Mouse (Mus musculus) lung, postnatal 0 days (tissue): ENCODE measurements at regions not wholly inside any gene's neighbourhood (a gene's known extent, or its start where the extent isn't known, plus 50 kb on each side); places are given as distances from the start of the nearest gene placed in this dataset.
"Not testable (repeated sequence)": the region's sequence is repeated elsewhere in the genome, so short reads cannot be mapped to it uniquely, and the experiment has no call there.

ENCODE experiments used
- ATAC-seq: fragments of 200-750 bp; cut with Nextera tagmentation; 2 replicates; pipeline ENCODE4 v1.8.0; 2017; ENCODE audit warnings: moderate library complexity
- DNase-seq: peaks from one replicate; pipeline ENCODE4 v3.0.0-alpha.2; 2016; ENCODE audit warnings: low spot score
- H3K27ac ChIP-seq: fragments of 300-500 bp; sonication (generic); 2 replicates; pipeline ENCODE4 v1.5.1; 2014; ENCODE audit warnings: antibody characterized with exemption, mild to moderate bottlenecking, low read length, mixed read lengths
- H3K27me3 ChIP-seq: fragments of 300-500 bp; sonication (generic); replicated peaks from 2 replicates; pipeline ENCODE4 v1.6.1; 2014; ENCODE audit warnings: low read length, mixed read lengths; ENCODE audit not compliant: insufficient read depth
- H3K36me3 ChIP-seq: fragments of 300-500 bp; sonication (generic); 2 replicates; pipeline ENCODE4 v1.6.1; 2014; ENCODE audit warnings: low read length, mixed read lengths; ENCODE audit not compliant: insufficient read depth
- H3K4me1 ChIP-seq: fragments of 300-500 bp; sonication (generic); 2 replicates; pipeline ENCODE4 v1.6.1; 2014; ENCODE audit warnings: antibody characterized with exemption, low read depth, low read length, mixed read lengths; ENCODE audit not compliant: insufficient read depth
- H3K4me2 ChIP-seq: fragments of 300-500 bp; sonication (generic); replicated peaks from 2 replicates; pipeline ENCODE4 v1.6.1; 2014; ENCODE audit warnings: low read depth, mild to moderate bottlenecking, low read length, moderate library complexity, mixed read lengths
- H3K4me3 ChIP-seq: fragments of 300-500 bp; sonication (generic); 2 replicates; pipeline ENCODE4 v1.5.1; 2014; ENCODE audit warnings: low read depth, low read length
- H3K9ac ChIP-seq: fragments of 300-500 bp; sonication (generic); replicated peaks from 2 replicates; pipeline ENCODE4 v1.6.1; 2014; ENCODE audit warnings: low read depth, mild to moderate bottlenecking
- H3K9me3 ChIP-seq: fragments of 300-500 bp; sonication (generic); 2 replicates; pipeline ENCODE4 v1.6.1; 2016; ENCODE audit warnings: low read length, mixed read lengths
- CTCF ChIP-seq: IDR thresholded peaks from 2 replicates; pipeline ENCODE4 v1.5.1; 2016; ENCODE audit warnings: antibody characterized with exemption, mild to moderate bottlenecking
- EP300 ChIP-seq: IDR thresholded peaks from 2 replicates; pipeline ENCODE4 v1.6.1; 2016; ENCODE audit warnings: antibody characterized with exemption, mild to moderate bottlenecking, control low read depth
- WGBS: fragments of 180-500 bp; shearing (Covaris S2); extraction: QIAGEN DNeasy Blood & Tissue Kit; methylation state at CpG from one replicate; pipeline ENCODE4 v1.1.7; 2014; 5-methylcytosine and 5-hydroxymethylcytosine counted together

DNA sequence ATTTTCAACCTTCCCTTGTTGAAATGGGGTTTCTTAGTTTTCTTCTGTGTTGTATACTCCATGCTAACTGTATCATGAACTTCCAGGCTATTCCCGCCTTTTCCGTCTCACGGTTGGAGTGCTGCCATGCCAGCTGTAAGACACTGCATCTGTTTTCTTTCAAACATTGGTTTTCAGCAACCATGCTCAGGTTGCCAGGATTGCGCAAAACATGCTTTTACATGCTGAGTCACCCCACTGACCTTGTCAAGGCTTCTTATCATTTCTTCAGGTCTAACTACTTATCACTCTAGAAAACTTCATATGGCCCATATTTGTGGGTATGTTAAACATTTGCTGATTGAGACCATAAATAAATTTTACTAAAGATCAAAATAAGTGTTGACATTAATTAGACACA is 551.2 kb downstream of the Tlr4 start:
- no peak overlapping the region for H3K27ac ChIP-seq
- no peaks in the 10 kb centered on the region for H3K4me1 ChIP-seq
- WGBS = 83% methylated on average over 4 of the region's 4 CpGs
- TF ChIP-seq CTCF (no peak), EP300 (no peak)
- DNase-seq (no peak), ATAC-seq (no peak)
- no peaks in the 10 kb centered on the region for H3K36me3 ChIP-seq
- no peaks in the 10 kb centered on the region for H3K27me3 ChIP-seq
- H3K4me3 ChIP-seq = no peak overlapping the region
- H3K9me3 ChIP-seq = no peaks in the 10 kb centered on the region
- no peak overlapping the region for H3K4me2 ChIP-seq
- no peak overlapping the region for H3K9ac ChIP-seq

DNA sequence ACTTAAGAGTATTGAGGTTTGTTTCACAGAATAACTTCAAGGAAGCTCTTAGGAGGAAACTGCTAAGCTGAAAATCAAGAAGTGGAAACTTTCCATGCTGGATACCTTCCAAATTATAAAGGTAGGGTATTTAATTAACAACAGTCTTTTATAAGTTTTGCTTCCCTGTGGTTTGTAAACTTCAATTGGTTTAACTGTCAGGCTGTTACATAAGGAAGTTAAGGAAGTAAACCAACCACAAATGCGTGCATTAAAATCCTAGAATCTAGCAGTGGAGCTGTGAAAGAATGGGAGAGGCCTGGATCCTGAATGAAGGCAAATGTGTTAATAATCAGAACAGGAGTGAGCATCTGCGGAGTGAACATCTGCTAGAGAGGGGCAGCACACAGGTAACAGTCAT is 560.5 kb downstream of the Tlr4 start:
- H3K27ac ChIP-seq = no peak overlapping the region
- no peaks in the 10 kb centered on the region for H3K36me3 ChIP-seq
- no peaks in the 10 kb centered on the region for H3K4me1 ChIP-seq
- no peaks in the 10 kb centered on the region for H3K9me3 ChIP-seq
- no peak overlapping the region for H3K4me2 ChIP-seq
- 89% methylated on average over 2 of the region's 2 CpGs for WGBS
- H3K27me3 ChIP-seq = no peaks in the 10 kb centered on the region
- no peak for TF ChIP-seq CTCF
- TF ChIP-seq EP300 = no peak
- DNase-seq (no peak), ATAC-seq (no peak)
- H3K4me3 ChIP-seq = no peak overlapping the region
- no peak overlapping the region for H3K9ac ChIP-seq

DNA sequence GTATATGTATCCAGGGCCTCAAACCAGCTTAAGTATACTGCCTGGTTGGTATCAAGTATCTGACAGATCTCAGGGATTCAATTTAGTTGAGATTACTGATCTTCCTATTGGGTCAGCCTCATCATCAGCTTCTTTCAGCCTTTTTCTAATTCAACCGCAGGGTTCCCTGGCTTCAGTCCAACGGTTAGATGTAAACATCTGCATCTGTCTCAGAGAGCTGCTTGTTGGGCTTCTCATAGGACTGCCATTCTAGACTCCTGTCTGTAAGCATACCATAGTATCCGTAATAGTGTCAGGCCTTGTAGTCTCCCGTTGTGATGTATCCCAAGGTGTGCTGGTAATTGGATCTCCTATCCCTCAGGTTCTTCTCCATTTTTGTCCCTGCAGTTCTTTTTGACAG is 575.6 kb downstream of the Tlr4 start:
- ATAC-seq (no peak), DNase-seq (no peak)
- no peak overlapping the region for H3K4me2 ChIP-seq
- no peaks in the 10 kb centered on the region for H3K36me3 ChIP-seq
- no peaks in the 10 kb centered on the region for H3K9me3 ChIP-seq
- H3K27me3 ChIP-seq = no peaks in the 10 kb centered on the region
- H3K27ac ChIP-seq = no peak overlapping the region
- no peaks in the 10 kb centered on the region for H3K4me1 ChIP-seq
- 51% methylated on average over 4 of the region's 4 CpGs for WGBS
- no peak overlapping the region for H3K4me3 ChIP-seq
- H3K9ac ChIP-seq = no peak overlapping the region
- TF ChIP-seq EP300 = no peak
- TF ChIP-seq CTCF = no peak

DNA sequence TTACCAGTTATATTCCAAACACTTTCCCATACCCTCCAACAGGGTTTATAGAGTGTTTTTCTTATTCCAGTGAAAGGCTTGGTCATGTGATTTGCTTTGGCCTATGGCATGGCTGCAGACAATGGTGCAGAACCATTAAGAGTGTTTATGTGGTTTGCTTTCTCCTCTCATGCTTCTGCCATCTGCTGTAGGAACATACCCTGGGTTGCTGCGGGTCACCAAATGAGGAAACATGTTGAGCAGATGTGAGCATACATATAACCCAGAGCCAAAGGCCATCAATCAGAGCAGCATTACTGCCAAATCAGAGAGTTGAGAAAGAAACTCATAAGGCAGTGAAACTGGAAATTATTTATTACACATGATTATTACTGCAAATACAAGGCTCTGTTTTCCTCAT is 596.7 kb downstream of the Tlr4 start:
- Histone ChIP-seq H3K9me3 (no peaks in the 10 kb centered on the region), H3K4me2 (no peak overlapping the region), H3K27ac (no peak overlapping the region), H3K36me3 (no peaks in the 10 kb centered on the region), H3K9ac (no peak overlapping the region), H3K4me3 (no peak overlapping the region), H3K4me1 (no peaks in the 10 kb centered on the region), H3K27me3 (no peaks in the 10 kb centered on the region)
- ATAC-seq (no peak), DNase-seq (no peak)
- WGBS = 82% methylated on average over 1 of the region's 1 CpGs
- TF ChIP-seq EP300 (no peak), CTCF (no peak)

DNA sequence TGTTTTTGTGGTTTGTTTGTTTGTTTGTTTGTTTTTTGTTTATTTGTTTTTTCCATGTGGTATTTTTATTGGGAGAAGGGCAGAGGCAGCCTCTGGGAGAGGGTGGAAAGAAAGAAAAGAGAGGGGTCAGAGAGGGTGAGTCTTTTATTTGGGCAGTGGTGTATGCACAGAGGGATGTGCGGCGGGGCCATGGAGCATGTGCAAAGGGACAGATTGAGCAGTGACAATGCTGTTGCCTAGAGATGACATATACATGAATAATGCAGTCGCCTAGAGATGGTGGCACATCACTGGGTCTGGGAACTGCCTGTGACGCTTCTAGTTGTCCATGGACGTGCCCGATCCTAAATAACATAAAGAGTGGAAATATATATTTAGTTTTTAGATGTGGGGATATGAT is 598.3 kb downstream of the Tlr4 start:
- no peak for DNase-seq
- no peak overlapping the region for H3K4me2 ChIP-seq
- H3K4me3 ChIP-seq = no peak overlapping the region
- H3K36me3 ChIP-seq = no peaks in the 10 kb centered on the region
- no peaks in the 10 kb centered on the region for H3K4me1 ChIP-seq
- WGBS = 85% methylated on average over 6 of the region's 6 CpGs
- no peaks in the 10 kb centered on the region for H3K9me3 ChIP-seq
- TF ChIP-seq CTCF = no peak
- no peak for TF ChIP-seq EP300
- H3K9ac ChIP-seq = no peak overlapping the region
- ATAC-seq = no peak
- no peaks in the 10 kb centered on the region for H3K27me3 ChIP-seq
- H3K27ac ChIP-seq = no peak overlapping the region

DNA sequence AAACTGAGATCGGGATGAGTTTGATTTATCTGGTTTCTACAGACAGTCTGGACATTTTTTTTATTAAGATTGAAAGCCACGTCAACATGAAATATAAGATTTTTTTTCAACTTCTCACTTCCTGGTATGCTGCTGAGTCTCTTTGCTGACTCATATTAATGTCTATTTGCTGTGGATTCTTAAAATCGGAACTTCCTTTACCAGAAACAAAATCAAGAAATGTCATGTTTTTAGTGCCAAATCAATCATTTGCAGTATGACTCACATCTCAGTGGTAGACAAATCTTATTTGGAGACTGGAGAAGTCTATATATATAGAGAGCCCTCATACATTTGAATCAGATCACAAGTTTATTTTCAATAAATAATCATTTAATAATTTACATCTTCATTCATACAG is 620.5 kb downstream of the Tlr4 start:
- DNase-seq = no peak
- TF ChIP-seq CTCF (no peak), EP300 (no peak)
- Histone ChIP-seq H3K36me3 (no peaks in the 10 kb centered on the region), H3K9me3 (no peaks in the 10 kb centered on the region), H3K27me3 (no peaks in the 10 kb centered on the region), H3K4me3 (no peak overlapping the region), H3K4me1 (no peaks in the 10 kb centered on the region), H3K9ac (no peak overlapping the region), H3K4me2 (no peak overlapping the region), H3K27ac (no peak overlapping the region)
- ATAC-seq = no peak
- WGBS = 72% methylated on average over 3 of the region's 3 CpGs

DNA sequence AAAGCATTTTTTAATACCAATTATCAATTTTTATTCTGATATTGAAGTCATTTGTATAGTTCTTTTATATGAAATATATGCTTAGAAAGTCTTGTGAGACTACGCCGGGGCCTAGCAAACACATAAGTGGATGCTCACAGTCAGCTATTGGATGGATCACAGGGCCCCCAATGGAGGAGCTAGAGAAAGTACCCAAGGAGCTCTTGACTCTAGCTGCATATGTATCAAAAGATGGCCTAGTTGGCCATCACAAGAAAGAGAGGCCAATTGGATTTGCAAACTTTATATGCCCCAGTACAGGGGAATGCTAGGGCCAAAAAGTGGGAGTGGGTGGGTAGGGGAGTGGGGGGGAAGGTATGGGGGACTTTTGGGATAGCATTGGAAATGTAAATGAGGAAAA is 632.5 kb downstream of the Tlr4 start:
- not testable (repeated sequence) for H3K27me3 ChIP-seq, H3K9ac ChIP-seq, H3K4me1 ChIP-seq, ATAC-seq, H3K4me3 ChIP-seq, H3K36me3 ChIP-seq, H3K4me2 ChIP-seq, DNase-seq, H3K27ac ChIP-seq, H3K9me3 ChIP-seq
- 87% methylated on average over 2 of the region's 2 CpGs for WGBS
